Comparison of ENCODE assay signal across 8 mouse cellular contexts in the genomic region with DNA sequence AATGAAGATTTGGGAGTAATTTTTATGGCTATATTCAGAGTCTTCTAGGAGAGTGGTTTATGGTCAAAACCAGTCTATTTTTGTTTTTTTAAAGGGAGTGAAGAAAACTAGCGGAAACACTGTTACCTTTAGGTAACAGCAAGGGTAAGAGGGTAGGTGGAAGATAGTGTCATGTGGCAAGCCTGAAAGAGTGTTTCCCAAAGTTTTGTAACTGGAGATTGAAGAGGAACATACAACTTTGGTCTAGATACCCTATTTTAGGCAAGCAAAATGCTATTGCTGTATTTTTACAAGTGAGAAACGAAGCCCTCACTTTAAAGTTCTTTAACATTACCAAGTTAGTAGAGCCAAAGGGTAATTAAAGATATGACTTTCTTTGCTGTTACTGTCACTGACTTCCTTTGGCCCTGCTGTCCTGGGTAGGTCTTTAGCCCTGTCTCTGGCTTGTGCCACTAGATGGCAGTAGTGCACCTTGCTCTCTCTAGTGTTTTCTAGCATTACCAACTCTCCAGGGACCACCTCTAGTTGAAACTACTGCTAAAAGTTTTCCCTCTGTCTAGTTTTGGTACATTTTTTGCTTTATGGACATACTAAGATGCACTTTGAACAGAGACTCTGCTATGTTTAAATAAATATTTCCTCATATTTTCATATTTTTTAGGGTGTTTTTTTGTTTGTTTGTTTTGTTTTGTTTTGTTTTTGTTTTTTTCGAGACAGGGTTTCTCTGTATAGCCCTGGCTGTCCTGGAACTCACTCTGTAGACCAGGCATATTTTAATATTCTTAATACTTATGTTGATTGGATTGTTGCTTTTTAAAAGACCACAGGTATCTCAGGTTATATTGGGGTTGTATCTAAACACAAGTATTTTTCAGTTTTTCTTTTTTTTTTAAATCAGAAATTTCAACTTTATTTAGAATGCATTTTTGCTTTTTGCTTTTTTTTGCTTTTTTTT.
A peak's percentile ranks its signal among the peaks of the same experiment; 100 is the strongest.
DNase-seq lines count a peak whose midpoint lies in the region; ATAC-seq lines count a peak whose summit lies in the region.

No protein-coding gene starts in this region.

- no peaks in the 10 kb centered on the region for H3K9me3 ChIP-seq in hindbrain, embryonic 14.5 days (ENCODE audit: control insufficient read depth, low read length)

- no peaks in the 10 kb centered on the region for H3K27me3 ChIP-seq in hindbrain, embryonic 14.5 days (ENCODE audit: control insufficient read depth, insufficient read depth, low read length)

- no peak overlapping the region for H3K4me2 ChIP-seq in hindbrain, embryonic 14.5 days (replicated peaks)

- no peaks in the 10 kb centered on the region for H3K36me3 ChIP-seq in hindbrain, embryonic 14.5 days (replicated peaks; ENCODE audit: control insufficient read depth, insufficient read depth)

- ATAC-seq in frontal cortex, adult (ENCODE audit: low TSS enrichment) = peak; percentile 88
- ATAC-seq in hindbrain, embryonic 14.5 days (ENCODE audit: low FRiP score) = peak; percentile 71; the same call in 1 of the 2 replicates

- H3K4me3 ChIP-seq in hindbrain, embryonic 14.5 days (replicated peaks; ENCODE audit: low read length) = no peak overlapping the region

- H3K9ac ChIP-seq in hindbrain, embryonic 14.5 days = no peak overlapping the region

- no peak overlapping the region for H3K27ac ChIP-seq in hindbrain, embryonic 14.5 days

- H3K4me1 ChIP-seq in hindbrain, embryonic 14.5 days (replicated peaks; ENCODE audit: control insufficient read depth, insufficient read depth, low read length) = no peaks in the 10 kb centered on the region

- 56% methylated on average over 3 of the region's 3 CpGs for WGBS in hindbrain, embryonic 14.5 days

- DNase-seq in MN1 (ENCODE audit: low spot score) = peak; percentile 88
- peak; percentile 86 to 88 for DNase-seq in cerebellum, adult 18-20 months
- DNase-seq in hindbrain, embryonic 14.5 days (ENCODE audit: low spot score) = peak; percentile 97
- peak; percentile 76 to 77 for DNase-seq in layer of hippocampus, postnatal 36 days
- peak; percentile 60 to 83 for DNase-seq in lung, postnatal 4 days
- peak; percentile 89 to 91 for DNase-seq in right cerebral cortex, adult 2 months (ENCODE audit: low spot score in 2 of 2)
- peak; percentile 42 for DNase-seq in urinary bladder, adult 2 months (ENCODE audit: low spot score)

Comparison
In these comparisons a context has a peak if more than half of its experiments do, and no peak if none do; other contexts are left out.
1. DNase-seq: peak in every context shown above with its lines; median percentile 97 in hindbrain, embryonic 14.5 days; 90 in right cerebral cortex, adult 2 months; 88 in MN1; 87 in cerebellum, adult 18-20 months; 76 in layer of hippocampus, postnatal 36 days; 72 in lung, postnatal 4 days; 42 in urinary bladder, adult 2 months.